Mouse (Mus musculus): ENCODE measurements around the gene Schip1. TPM values are rescaled to one million over a fixed set of nuclear protein-coding genes. Genes with fewer than 3 reads are reported as not detected.

The Schip1 gene
- polyA plus RNA-seq, 1 experiment, result not detected

DNA sequence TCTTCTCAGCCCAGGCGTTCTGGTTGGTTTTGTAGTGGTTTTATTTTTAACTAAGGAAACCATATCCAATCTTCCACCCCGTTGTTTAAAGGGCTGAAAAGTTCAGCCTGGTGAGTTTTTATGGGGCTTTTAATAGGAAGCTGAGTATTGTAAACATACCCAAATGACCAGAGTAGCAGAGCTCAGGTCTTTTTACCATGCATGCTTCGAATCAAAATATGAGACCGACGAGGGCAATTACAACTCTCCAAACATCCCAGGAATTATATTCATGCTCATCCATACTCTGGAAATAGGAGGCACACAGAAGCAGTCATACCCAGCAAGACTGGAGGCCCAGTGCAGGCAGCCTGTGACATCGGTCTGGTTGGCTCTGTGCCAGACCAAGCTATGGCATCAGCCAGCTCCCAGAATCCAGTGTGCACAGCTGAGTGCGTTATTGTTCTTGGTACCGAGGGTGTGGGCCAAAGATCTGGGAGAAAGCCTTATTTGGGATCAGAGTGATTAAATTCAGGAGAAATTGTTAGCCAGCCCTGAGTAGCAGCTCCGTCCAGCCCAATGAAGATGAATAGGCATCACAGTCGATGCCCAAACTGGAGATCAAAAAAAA is 530.8 kb downstream of the Schip1 start:
- TF ChIP-seq GATA1 (IDR thresholded peaks at IDR 0.05; ENCODE audit: low read length), result no peak

DNA sequence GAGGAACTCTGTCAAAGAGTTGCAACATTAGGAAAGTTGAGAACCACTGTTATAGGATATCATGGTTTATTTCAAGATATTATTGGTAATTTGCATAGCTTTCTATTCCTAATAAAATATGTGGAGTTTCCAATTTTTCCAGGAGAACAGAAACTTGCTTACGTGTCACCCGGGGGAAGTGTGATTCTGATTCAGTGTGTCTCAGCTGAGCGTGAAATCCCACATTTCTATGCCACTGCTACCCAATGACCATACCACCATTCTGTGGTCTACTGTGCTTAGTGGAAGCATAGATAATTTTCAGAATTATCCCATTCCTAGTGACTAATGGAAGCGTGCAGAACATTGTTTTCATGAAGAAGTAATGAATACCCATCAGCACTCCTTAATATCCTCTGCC is 532.3 kb downstream of the Schip1 start:
- no peak for TF ChIP-seq GATA1 (IDR thresholded peaks at IDR 0.05; ENCODE audit: low read length)

DNA sequence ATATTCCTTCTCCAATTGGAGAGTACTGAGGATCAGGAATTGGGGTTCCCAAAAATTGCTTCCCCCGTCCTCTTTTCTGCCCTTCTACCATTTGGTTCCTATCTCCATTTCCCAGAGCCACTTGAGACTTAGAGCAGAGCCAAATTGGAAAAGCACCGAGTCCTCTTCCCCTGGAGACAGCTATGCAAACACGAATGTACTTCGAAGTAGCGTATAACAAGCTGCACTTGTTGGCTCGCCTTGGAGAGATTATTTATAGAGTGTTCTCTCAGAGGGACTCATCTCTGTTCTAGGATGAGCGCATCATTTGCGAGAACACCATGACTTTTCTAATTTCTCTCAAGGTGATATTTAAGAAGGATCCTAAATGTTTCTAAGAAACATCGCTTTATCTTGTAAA is 538.3 kb downstream of the Schip1 start:
- no peak for TF ChIP-seq GATA1 (IDR thresholded peaks at IDR 0.05; ENCODE audit: low read length)

DNA sequence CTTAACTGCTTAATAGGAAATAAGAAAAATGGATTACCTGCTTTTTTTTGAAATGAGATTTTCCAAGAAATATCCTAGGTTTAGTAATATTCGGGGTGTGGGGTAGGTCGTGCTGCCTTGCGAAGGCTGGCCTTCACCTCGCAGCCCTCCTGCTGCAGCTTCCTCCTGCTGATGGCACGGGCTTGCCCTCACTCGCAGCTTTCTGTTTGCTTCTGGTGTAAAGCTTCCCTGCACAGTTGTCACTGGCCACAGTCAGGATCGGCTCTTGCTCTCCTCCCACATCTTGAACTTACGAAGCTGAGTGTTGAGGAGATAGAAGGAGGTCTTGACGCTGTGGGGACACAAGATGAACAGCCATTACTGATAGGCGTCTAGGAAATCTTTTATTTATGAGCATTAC is 539.9 kb downstream of the Schip1 start:
- no peak for TF ChIP-seq GATA1 (IDR thresholded peaks at IDR 0.05; ENCODE audit: low read length)

DNA sequence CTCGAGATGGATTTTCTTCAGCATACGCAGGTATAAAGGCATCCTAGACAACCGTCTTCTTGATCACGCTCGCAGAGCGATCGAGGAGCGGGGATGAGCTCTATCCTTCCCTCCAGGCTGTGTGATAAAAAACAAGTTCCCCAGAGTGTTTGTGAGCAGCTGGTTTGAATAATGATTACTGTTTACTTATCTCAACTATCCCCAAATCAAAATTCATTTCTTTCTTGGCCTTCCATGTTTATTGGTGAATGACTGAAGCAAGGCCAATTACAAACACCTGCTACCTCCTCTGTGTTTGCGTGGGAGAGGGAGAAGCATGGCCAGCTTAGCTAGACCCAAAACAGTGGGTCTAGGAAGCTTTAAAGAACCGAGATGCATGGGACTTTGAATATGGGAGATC is 540.4 kb downstream of the Schip1 start:
- no peak for TF ChIP-seq GATA1 (IDR thresholded peaks at IDR 0.05; ENCODE audit: low read length)

DNA sequence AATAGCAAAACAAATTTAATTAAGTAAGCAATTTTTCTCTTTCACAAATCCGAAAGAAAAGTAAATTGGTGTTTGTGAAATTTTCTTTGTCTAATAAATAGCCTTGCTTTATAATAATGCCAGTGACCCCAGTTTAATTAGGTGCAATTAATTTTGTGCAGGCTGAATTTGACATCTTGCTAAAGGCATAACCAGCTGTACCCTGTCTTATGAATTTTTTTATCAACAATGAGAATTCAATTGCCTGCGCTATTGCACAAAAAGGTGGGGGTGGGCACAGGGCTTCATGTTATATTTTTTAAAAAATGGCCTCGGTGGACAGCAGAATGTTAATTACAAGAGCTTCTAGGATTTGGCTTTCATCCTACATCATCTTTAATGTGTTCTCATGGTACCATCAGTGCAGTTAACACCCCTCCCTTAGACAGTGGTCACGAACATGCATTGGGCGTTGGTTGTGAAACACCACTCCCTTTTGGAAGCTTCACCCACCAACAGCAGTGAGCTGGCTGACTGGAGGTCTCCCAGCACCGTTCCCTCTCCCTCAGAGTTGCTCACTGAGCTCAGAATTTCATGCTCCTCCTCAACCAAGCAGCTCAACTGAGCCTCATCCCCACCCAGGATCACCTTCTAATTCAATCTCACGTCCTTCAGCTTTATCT is 541.5 kb downstream of the Schip1 start:
- TF ChIP-seq GATA1 (IDR thresholded peaks at IDR 0.05; ENCODE audit: low read length), result no peak

DNA sequence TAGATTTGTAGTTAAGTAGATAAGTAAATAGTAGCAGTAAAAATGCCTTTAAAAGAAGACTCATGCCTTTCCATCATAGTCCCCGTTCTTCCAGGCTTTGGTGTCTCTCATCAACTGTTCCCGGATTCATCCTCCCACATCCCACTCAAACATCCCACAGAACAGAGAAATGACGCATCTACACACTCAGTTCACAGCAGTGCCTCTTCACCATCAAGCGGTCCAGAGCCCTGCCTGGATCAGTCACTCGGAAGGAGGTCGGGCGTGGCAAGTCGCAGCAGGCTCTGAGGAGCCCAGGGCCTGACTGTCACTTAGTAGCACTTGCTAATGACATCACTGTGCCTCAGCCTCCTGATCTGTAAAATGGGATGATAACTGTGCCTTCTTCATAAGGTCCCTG is 542.1 kb downstream of the Schip1 start:
- TF ChIP-seq GATA1 (IDR thresholded peaks at IDR 0.05; ENCODE audit: low read length), result no peak

DNA sequence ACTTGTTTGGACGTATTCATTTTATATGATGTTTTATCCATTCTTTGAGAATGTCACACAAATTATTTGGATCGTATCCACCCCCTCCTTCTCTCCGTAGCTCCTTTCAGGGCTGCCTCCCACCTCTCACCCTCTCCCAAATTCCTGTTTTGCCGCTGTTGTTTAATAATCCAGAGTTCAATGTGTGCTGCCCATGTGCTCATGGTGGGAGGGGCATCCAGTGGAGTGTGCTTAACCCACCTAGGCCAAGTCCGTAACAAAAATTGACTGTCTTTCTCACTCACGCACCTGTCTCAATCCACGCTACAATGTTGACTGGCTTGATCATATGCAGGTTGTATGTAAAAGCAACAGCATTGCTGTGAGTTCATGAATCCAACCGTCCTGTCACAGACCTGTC is 542.7 kb downstream of the Schip1 start:
- no peak for TF ChIP-seq GATA1 (IDR thresholded peaks at IDR 0.05; ENCODE audit: low read length)

DNA sequence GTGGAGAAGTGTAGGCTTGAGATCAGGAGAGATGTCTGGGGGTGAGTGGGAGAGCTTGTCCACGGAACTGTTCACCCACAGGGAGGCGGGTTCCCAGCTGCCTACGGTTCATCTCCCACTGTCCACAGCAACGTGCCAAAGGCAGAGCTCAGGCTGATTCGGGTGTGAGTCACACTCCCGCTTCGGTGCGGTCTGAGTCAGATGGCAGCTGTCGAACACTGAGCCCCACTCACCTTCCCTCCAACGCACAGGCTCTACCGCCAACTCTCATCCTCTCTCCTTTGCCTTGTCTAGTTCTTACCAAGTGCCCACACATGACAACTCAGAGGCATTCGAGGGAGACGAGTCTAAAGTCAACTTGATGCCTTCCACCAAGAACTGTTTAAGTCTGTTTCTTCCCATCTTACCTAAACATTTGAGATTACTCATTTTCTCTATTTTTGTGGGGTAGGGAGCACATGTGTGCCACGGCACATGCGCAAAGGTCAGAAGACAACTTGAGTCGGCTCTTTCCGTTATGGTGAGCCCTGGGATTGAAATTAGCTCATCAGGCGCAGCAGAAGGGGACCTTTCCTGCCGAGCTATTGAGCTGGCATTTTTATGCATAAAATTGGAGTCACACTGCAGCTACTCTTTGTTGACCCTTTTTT is 544.4 kb downstream of the Schip1 start:
- TF ChIP-seq GATA1 (IDR thresholded peaks at IDR 0.05; ENCODE audit: low read length), result no peak

DNA sequence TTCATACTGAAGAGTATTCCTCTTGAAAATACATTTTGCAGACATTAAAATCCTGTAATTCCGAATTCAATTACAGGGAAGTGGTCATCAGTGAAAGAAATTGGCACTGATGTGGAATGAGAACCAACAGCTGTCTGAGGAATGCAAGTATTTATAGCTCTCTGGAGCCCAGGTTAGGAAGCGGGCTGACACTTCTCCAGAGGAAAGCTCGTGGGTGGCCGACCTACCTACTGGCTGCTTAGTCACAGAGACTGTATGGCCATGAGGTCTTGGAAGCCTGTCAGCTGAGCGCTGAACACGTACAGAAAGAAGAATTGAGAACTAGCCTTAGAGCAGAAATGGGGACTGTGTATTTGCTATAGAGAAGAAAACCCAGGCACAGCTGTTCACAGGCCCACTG is 545.4 kb downstream of the Schip1 start:
- TF ChIP-seq GATA1 (IDR thresholded peaks at IDR 0.05; ENCODE audit: low read length), result no peak

DNA sequence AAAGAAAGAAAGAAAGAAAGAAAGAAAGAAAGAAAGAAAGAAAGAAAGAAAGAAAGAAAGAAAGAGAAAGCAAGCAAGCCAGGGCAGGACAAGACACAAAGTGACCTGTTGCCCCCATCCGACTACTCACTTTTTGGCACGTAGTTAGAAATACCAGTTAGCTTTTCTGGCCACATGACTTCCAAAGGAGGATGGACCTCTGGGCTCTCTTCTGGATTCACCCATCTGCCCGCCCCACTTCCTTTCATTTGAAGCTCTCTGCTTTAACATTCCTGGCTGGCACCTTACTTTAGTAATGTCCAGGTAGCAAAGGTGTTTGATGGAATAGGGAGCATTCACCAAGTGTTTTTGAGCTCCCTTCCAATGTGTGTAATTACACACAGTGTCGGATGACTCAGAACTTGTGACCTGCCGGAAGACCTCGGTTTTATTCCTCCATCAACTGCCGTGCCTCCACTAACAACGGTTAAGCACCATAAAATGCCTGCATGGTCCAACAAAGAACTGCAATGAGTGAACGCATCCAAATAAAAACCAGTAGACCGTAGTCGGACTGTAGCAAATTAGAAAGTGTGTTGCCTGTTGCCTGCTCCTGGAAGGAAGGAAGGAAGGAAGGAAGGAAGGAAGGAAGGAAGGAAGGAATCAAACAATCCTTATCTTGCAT is 546.1 kb downstream of the Schip1 start:
- TF ChIP-seq GATA1 (IDR thresholded peaks at IDR 0.05; ENCODE audit: low read length), result no peak

DNA sequence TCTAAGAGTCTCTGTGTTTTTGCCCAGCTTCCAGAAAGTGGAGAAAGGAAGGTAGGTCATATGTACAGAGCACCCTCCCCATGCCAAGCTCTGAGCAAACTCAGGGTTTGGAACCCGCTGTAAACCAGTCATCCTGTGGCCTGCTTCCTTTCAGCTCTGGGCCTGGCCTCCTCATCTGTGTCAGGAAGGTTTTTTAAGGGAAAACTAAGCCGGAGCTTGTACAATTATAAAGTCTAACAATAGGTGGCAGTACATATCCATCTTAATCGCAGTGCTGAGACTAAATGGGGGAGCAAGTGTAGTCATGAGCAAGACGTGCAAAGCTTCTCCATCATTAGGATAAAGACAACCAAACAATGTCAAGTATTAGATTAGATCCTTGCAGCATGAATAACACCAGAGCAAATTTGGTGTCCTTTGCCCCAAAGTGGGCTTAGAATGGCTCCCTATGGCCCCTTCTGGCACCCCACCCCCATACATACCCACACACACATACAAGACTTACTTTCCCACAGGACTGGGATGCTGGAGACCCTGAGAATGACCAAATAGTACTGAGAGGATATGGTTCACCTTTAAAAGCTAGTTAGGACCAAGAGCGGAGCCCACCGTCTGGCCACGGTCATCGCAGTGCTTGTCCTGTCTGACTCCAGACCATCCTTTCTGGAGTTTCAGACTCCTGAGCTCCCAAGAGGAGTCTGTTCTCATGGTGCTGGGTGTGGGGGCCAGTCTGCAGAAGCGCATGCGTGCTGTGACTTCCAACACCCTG is 550.6 kb downstream of the Schip1 start:
- no peak for TF ChIP-seq GATA1 (IDR thresholded peaks at IDR 0.05; ENCODE audit: low read length)

DNA sequence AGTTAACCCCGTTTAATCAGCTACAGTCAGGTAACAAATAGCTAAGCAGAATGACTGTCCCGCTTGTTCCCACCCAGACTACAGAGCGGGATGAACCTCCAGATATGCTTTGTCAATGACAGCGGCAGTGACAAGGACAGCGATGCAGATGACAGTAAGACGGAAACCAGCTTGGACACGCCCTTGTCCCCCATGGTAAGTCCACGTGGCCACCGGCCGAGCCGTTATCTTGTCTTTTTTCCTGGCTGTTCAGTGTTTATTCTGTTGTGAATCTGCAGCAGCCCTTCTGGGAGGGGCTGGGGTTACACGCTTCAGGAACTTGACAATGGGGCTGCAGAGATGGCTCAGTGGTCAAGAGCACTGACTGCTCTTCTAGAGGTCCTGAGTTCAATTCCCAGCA is 551.8 kb downstream of the Schip1 start:
- no peak for TF ChIP-seq GATA1 (IDR thresholded peaks at IDR 0.05; ENCODE audit: low read length)

DNA sequence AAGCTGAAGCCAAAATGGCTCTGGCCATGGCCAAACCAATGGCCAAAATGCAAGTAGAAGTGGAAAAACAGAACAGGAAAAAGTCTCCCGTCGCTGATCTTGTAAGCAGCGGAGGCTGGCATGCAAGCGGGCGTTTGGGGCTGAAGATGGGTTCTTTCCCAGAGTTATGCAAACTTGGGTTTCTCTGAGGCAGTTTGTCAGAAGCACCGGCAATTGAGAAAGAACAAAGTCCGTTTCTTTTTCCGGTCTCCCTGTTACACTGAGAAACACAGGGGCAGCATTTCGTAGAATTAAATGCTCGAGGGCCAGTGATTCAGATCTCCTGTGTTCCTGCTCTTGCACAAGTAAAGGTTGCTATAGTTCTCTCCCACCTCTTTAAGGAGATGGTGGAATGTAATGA is 553.1 kb downstream of the Schip1 start:
- TF ChIP-seq GATA1 (IDR thresholded peaks at IDR 0.05; ENCODE audit: low read length), result no peak

DNA sequence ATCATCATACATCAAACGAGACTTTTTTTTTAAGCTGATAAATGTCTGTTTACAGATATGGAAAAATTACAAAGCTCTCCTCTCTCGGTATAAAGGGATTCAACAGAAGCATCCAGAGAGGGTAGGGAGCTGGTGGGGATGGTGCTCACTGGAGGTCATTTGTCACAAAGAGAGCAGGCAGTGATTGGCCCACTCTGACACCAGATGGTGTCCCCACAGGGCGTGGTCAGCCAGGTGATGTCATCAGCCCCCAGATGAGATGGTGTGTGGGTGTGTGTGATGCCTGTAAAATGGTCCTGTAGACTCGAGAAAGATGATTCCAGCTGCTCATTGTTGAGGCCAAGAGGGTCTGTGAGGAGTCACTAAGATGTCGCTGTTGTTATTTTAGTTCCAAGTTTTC is 554.5 kb downstream of the Schip1 start:
- TF ChIP-seq GATA1 (IDR thresholded peaks at IDR 0.05; ENCODE audit: low read length), result no peak

DNA sequence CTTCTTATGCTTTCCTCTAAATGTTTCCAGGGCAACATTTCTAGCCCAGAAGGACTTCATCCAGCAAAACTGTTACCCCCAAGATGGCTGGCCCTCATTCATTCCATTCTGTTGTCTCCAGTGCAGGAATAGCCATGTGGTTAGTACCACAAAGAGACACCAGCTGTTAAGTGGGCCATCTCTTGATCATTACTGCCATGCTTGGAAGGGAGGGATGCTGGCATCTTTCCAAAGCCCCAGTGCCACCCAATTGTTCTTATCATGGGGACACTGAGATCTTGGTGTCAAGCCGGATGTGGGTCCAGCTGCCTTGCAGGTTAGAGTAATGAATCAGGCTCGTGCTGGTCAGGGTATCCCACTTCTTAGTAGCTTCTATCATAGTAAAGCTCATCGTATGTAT is 557.4 kb downstream of the Schip1 start:
- TF ChIP-seq GATA1 (IDR thresholded peaks at IDR 0.05; ENCODE audit: low read length), result no peak

Data from G1E-ER4 (cell line).